Mouse (Mus musculus): Measurements from ENCODE around the gene Lnx1.

- TF ChIP-seq TCF3 (IDR thresholded peaks at IDR 0.05; ENCODE audit: insufficient read length, low read depth) (no peak), POLR2A (IDR thresholded peaks at IDR 0.05; ENCODE audit: insufficient read length, low read depth) (no peak), POLR2AphosphoS2 (IDR thresholded peaks at IDR 0.05; ENCODE audit: insufficient read length, low read depth) (no peak), CEBPB (IDR thresholded peaks at IDR 0.05; ENCODE audit: insufficient read depth, poor library complexity, severe bottlenecking) (no peak), USF1 (IDR thresholded peaks at IDR 0.05; ENCODE audit: low read depth) (no peak), MAX (IDR thresholded peaks at IDR 0.05; ENCODE audit: low read depth) (no peak), TCF12 (IDR thresholded peaks at IDR 0.05; ENCODE audit: insufficient read depth, poor library complexity, severe bottlenecking) (no peak)
These were observed 63.2 kb downstream of the Lnx1 start for GRCm38 (mm10) chr5:74639516-74639915.

All from myocyte (in vitro differentiated cells).